Mouse (Mus musculus): ENCODE measurements around the gene Lsamp. TPM values are rescaled to one million over a fixed set of nuclear protein-coding genes. Genes with fewer than 3 reads are reported as not detected.

The Lsamp gene
- polyA plus RNA-seq, 1 experiment from 2014 or later, result 8.4 TPM

GRCm38 (mm10) chr16:40878301-40878700 lies 894.1 kb downstream of the Lsamp start:
- H3K4me3 ChIP-seq (replicated peaks), result no peak overlapping the region
- 55% methylated on average over 4 of the region's 4 CpGs for WGBS
- no peak overlapping the region for H3K27ac ChIP-seq (replicated peaks)
- H3K9ac ChIP-seq, result no peak overlapping the region
- no peaks in the 10 kb centered on the region for H3K9me3 ChIP-seq (replicated peaks)
- no peak for ATAC-seq (ENCODE audit: insufficient number of reproducible peaks, low FRiP score, low TSS enrichment, low read depth)
- H3K4me2 ChIP-seq (replicated peaks), result no peak overlapping the region
- no peaks in the 10 kb centered on the region for H3K27me3 ChIP-seq
- no peaks in the 10 kb centered on the region for H3K4me1 ChIP-seq
- no peaks in the 10 kb centered on the region for H3K36me3 ChIP-seq

GRCm38 (mm10) chr16:40881942-40882341 lies 897.8 kb downstream of the Lsamp start:
- WGBS, result 50% methylated on average over 5 of the region's 5 CpGs
- ATAC-seq (ENCODE audit: insufficient number of reproducible peaks, low FRiP score, low TSS enrichment, low read depth), result no peak
- Histone ChIP-seq H3K4me1 (no peaks in the 10 kb centered on the region), H3K36me3 (no peaks in the 10 kb centered on the region), H3K9ac (no peak overlapping the region), H3K27ac (replicated peaks) (no peak overlapping the region), H3K4me2 (replicated peaks) (no peak overlapping the region), H3K9me3 (replicated peaks) (no peaks in the 10 kb centered on the region), H3K4me3 (replicated peaks) (no peak overlapping the region), H3K27me3 (no peaks in the 10 kb centered on the region)

DNA sequence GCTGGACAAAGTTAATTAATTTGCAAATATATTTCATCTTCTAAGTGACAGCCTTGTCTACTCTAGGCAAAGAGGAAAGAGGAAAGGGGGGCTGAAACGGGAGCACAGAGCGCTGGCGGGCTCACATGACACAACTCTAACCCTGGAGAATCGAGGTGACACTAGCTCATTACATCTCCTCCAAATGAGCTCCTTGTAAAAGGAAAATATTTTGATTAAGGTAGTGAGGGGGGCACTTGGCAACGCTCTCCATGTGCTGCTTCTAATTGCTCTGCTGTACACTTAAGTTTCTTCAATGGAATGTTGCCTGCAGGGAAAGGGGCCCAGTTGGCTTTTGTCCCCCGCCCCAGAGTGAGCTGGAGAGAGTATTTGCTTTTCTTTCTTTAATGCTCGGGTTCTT lies 907.2 kb downstream of the Lsamp start:
- no peaks in the 10 kb centered on the region for H3K4me1 ChIP-seq
- no peaks in the 10 kb centered on the region for H3K9me3 ChIP-seq (replicated peaks)
- no peaks in the 10 kb centered on the region for H3K36me3 ChIP-seq
- no peaks in the 10 kb centered on the region for H3K27me3 ChIP-seq
- ATAC-seq (ENCODE audit: insufficient number of reproducible peaks, low FRiP score, low TSS enrichment, low read depth), result no peak
- no peak overlapping the region for H3K9ac ChIP-seq
- 14% methylated on average over 7 of the region's 7 CpGs for WGBS
- H3K27ac ChIP-seq (replicated peaks), result no peak overlapping the region
- no peak overlapping the region for H3K4me2 ChIP-seq (replicated peaks)
- no peak overlapping the region for H3K4me3 ChIP-seq (replicated peaks)

DNA sequence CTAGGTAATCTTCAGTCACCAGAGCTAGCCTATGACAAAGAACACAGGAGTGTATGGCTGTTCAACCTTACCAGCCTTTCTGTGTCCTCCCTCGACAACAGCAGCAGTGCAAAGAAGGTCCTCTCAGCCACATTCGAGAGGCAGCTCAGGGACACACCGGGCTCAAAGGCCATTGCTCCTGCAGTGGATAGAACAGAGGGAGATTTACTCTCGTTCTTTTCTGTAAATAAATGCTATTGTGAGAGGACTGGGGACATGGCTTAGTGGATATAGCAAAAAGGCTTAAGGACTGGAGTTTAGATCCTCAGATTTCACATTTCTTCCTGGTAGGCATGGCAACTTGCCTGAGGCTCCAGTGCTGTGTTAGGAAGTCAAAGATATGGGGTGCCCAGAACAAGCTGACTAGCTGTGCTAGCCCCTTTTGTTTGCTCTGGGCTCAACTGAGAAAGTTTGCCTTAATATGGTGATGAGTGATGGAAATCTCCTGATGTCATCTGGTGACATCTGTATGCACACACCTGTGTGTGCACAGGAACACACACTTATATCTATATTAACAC lies 913.7 kb downstream of the Lsamp start:
- no peaks in the 10 kb centered on the region for H3K4me1 ChIP-seq
- H3K4me2 ChIP-seq (replicated peaks), result no peak overlapping the region
- WGBS, result 28% methylated on average over 4 of the region's 4 CpGs
- no peak for ATAC-seq (ENCODE audit: insufficient number of reproducible peaks, low FRiP score, low TSS enrichment, low read depth)
- H3K27ac ChIP-seq (replicated peaks), result no peak overlapping the region
- no peaks in the 10 kb centered on the region for H3K9me3 ChIP-seq (replicated peaks)
- no peak overlapping the region for H3K4me3 ChIP-seq (replicated peaks)
- no peaks in the 10 kb centered on the region for H3K36me3 ChIP-seq
- H3K9ac ChIP-seq, result no peak overlapping the region
- no peaks in the 10 kb centered on the region for H3K27me3 ChIP-seq

DNA sequence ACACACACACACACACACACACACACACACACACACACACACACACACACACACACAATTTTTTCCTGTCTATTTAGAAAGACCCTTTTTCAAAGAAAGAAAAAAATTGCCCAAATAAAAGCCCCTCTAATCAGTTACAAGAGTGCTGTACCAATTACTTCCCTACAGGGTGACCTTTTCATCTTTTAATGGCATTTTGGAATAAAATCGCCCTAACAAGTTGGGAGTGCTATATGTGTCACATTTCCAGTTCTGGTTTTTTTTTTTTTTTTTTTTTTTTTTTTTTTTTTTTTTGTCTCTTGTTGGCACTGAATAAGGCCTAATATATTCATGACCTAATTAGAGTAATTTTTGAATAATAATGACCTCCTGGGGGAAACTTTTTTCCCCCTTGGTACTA lies 923.7 kb downstream of the Lsamp start:
- no peak for ATAC-seq (ENCODE audit: insufficient number of reproducible peaks, low FRiP score, low TSS enrichment, low read depth)
- 35% methylated on average over 1 of the region's 1 CpGs for WGBS

DNA sequence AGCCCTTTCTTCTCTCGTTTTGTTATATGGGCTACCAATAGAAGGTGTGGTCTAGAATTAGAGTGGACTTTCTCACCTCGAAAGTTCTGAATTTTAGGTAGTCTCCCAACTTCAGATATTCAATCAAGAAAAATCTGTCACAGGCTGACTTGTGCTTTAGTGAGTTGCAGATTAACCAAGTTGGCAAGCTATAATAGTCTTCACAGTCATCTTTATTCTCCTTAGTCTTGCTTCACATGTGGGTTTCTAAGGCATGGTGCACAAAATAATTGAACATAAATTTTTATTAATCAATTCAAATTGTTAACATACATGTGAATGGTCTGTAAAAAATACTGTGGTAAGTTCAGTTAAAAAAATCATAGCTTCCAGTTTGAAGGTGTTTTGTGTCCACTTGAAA lies 930.0 kb downstream of the Lsamp start:
- no peaks in the 10 kb centered on the region for H3K9me3 ChIP-seq (replicated peaks)
- ATAC-seq (ENCODE audit: insufficient number of reproducible peaks, low FRiP score, low TSS enrichment, low read depth), result no peak
- no peak overlapping the region for H3K4me2 ChIP-seq (replicated peaks)
- H3K4me3 ChIP-seq (replicated peaks), result no peak overlapping the region
- H3K27me3 ChIP-seq, result no peaks in the 10 kb centered on the region
- WGBS, result 85% methylated on average over 2 of the region's 2 CpGs
- no peaks in the 10 kb centered on the region for H3K4me1 ChIP-seq
- no peaks in the 10 kb centered on the region for H3K36me3 ChIP-seq
- H3K27ac ChIP-seq (replicated peaks), result no peak overlapping the region
- no peak overlapping the region for H3K9ac ChIP-seq

More for the DNA sequence above, 923.7 kb downstream of the Lsamp start:
- Histone ChIP-seq H3K4me2 (replicated peaks) (no peak overlapping the region), H3K4me3 (replicated peaks) (no peak overlapping the region), H3K9me3 (replicated peaks) (no peaks in the 10 kb centered on the region), H3K36me3 (no peaks in the 10 kb centered on the region), H3K9ac (no peak overlapping the region), H3K27ac (replicated peaks) (no peak overlapping the region), H3K27me3 (no peaks in the 10 kb centered on the region), H3K4me1 (no peaks in the 10 kb centered on the region)

- Histone ChIP-seq H3K4me3 (replicated peaks) (no peak overlapping the region), H3K9ac (no peak overlapping the region), H3K27me3 (no peaks in the 10 kb centered on the region), H3K4me1 (no peaks in the 10 kb centered on the region), H3K4me2 (replicated peaks) (no peak overlapping the region), H3K36me3 (no peaks in the 10 kb centered on the region), H3K27ac (replicated peaks) (no peak overlapping the region), H3K9me3 (replicated peaks) (no peaks in the 10 kb centered on the region)
- WGBS, result 89% methylated on average over 4 of the region's 4 CpGs
- no peak for ATAC-seq (ENCODE audit: insufficient number of reproducible peaks, low FRiP score, low TSS enrichment, low read depth)
These were observed 946.4 kb downstream of the Lsamp start for GRCm38 (mm10) chr16:40930596-40930995.

DNA sequence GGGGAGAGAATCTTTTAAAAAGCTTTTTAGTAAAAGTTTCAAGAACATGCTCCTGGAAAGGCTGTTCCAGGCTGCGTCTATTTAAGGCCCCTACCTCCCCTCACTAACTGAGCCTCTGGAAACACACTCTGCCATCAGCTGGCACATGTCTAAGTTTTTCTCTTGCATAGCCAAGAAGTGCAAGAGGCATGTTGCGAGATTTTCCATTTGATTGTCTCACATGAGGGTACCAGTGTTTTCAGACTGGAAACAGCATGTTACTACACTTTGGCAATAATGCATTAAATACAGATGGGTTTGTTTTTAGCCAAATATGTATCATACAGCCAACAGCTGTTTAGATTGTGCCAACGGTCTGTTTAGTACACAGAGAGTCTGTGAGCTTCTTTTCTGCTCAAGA lies 958.1 kb downstream of the Lsamp start:
- no peak for ATAC-seq (ENCODE audit: insufficient number of reproducible peaks, low FRiP score, low TSS enrichment, low read depth)
- Histone ChIP-seq H3K9ac (no peak overlapping the region), H3K4me3 (replicated peaks) (no peak overlapping the region), H3K36me3 (no peaks in the 10 kb centered on the region), H3K4me1 (no peaks in the 10 kb centered on the region), H3K4me2 (replicated peaks) (no peak overlapping the region), H3K27me3 (no peaks in the 10 kb centered on the region), H3K9me3 (replicated peaks) (no peaks in the 10 kb centered on the region), H3K27ac (replicated peaks) (0 out of 2 replicates have a peak overlapping the region, but pooled peaks have one; percentile 58)
- 50% methylated on average over 3 of the region's 3 CpGs for WGBS

DNA sequence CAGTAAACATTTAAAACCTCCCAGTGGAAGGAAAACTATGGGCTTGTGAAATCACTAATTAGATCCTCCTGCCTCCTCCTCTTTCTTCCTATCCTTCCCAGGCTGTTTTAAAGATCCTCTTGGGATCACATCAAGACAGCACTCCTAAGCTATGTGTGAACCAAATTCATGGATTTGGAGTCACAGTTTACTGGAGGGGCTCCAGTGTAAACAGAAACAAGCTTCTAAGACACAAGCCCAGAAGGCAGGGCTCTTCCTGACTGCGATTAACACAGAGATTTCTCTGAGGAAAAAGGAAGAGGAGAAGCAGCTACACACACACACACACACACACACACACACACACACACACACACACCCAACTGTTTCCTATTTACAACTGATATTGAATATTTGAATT lies 961.7 kb downstream of the Lsamp start:
- no peak for ATAC-seq (ENCODE audit: insufficient number of reproducible peaks, low FRiP score, low TSS enrichment, low read depth)
- no peaks in the 10 kb centered on the region for H3K4me1 ChIP-seq
- 19% methylated on average over 1 of the region's 1 CpGs for WGBS
- H3K9me3 ChIP-seq (replicated peaks), result no peaks in the 10 kb centered on the region
- H3K9ac ChIP-seq, result no peak overlapping the region
- H3K27me3 ChIP-seq, result no peaks in the 10 kb centered on the region
- no peak overlapping the region for H3K4me2 ChIP-seq (replicated peaks)
- H3K4me3 ChIP-seq (replicated peaks), result no peak overlapping the region
- no peaks in the 10 kb centered on the region for H3K36me3 ChIP-seq
- no peak overlapping the region for H3K27ac ChIP-seq (replicated peaks)

DNA sequence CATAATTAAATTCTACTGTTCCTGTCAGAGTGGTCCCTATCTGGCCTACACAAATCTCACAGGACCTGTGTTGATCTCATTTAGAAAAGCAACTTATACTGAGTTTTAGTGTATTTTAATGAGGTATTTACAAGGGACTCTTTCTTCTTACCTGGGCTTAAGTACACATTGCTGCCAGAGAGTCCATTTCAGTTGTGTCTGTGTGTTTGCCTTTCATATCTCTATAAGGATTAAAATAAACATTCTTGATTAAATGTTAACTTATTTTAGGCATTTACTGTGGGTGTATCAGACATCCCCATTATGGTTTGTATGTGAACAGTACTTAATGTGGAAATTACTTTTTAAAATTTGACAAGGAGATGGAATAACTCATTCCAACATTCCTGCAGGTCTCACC lies 963.9 kb downstream of the Lsamp start:
- Histone ChIP-seq H3K4me2 (replicated peaks) (no peak overlapping the region), H3K9me3 (replicated peaks) (no peaks in the 10 kb centered on the region), H3K27me3 (no peaks in the 10 kb centered on the region), H3K4me3 (replicated peaks) (no peak overlapping the region), H3K27ac (replicated peaks) (no peak overlapping the region), H3K36me3 (no peaks in the 10 kb centered on the region), H3K9ac (no peak overlapping the region), H3K4me1 (no peaks in the 10 kb centered on the region)
- ATAC-seq (ENCODE audit: insufficient number of reproducible peaks, low FRiP score, low TSS enrichment, low read depth), result no peak

DNA sequence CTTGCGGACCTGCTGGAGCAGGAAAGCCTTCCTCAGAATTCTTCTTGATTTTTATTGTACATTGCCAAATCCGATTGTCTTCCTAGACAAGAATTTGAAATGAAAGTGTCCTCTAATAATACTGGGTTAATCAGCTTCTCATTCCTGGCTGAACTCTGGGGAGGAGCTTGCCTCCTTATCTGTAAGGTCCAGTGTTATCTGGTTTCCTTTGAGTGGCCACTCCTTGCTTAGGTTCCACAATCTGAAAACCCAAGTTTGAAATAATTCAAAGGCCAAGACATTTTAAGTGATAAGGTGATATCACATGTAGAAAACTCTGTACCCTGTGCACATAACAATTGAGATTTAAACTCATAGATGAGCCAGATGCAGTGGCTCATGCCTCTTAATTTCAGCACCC lies 975.0 kb downstream of the Lsamp start:
- WGBS, result 89% methylated on average over 2 of the region's 2 CpGs
- no peaks in the 10 kb centered on the region for H3K36me3 ChIP-seq
- H3K27me3 ChIP-seq, result no peaks in the 10 kb centered on the region
- no peak overlapping the region for H3K4me3 ChIP-seq (replicated peaks)
- no peaks in the 10 kb centered on the region for H3K9me3 ChIP-seq (replicated peaks)
- no peak overlapping the region for H3K9ac ChIP-seq
- no peak for ATAC-seq (ENCODE audit: insufficient number of reproducible peaks, low FRiP score, low TSS enrichment, low read depth)
- no peak overlapping the region for H3K4me2 ChIP-seq (replicated peaks)
- no peaks in the 10 kb centered on the region for H3K4me1 ChIP-seq
- no peak overlapping the region for H3K27ac ChIP-seq (replicated peaks)

DNA sequence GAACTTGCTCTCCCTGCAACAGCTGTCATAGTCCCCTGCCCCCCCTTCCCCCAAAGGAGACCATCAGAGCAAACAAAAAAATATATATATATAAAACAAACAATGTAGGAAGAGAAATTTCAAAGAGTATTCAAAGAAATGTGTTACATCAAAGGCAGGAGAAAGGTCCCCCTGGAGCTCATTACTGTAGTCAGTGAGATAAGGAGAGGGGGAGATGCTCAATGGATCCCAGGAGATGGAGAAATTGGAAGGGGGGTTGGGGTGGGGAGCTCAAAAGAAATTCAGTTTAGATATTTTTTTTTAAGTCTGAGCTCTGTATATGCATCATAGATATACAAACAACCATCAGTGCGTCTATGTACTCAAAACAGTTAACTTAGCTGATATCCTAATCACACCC lies 976.4 kb downstream of the Lsamp start:
- Histone ChIP-seq H3K4me1 (no peaks in the 10 kb centered on the region), H3K36me3 (no peaks in the 10 kb centered on the region), H3K9me3 (replicated peaks) (no peaks in the 10 kb centered on the region), H3K27me3 (no peaks in the 10 kb centered on the region), H3K9ac (no peak overlapping the region), H3K4me2 (replicated peaks) (no peak overlapping the region), H3K27ac (replicated peaks) (no peak overlapping the region), H3K4me3 (replicated peaks) (no peak overlapping the region)
- ATAC-seq (ENCODE audit: insufficient number of reproducible peaks, low FRiP score, low TSS enrichment, low read depth), result no peak
- WGBS, result 84% methylated on average over 1 of the region's 1 CpGs

All from embryonic facial prominence, embryonic 15.5 days (tissue).